Mouse (Mus musculus) small intestine, adult 2 months (tissue): ENCODE data around the gene Rac3. TPM values are rescaled to one million over a fixed set of nuclear protein-coding genes. Genes with fewer than 3 reads are reported as not detected.
"Not testable (repeated sequence)": the region's sequence is repeated elsewhere in the genome, so short reads cannot be mapped to it uniquely, and the experiment has no call there.

Source experiments
- H3K27ac ChIP-seq: fragments of 200-500 bp; 2 replicates; pipeline ENCODE4 v1.5.1; 2012; ENCODE audit warnings: low read depth, low read length, control low read depth, inconsistent platforms; ENCODE audit not compliant: insufficient read depth
- H3K27me3 ChIP-seq: fragments of 200-500 bp; 2 replicates; pipeline ENCODE4 v1.6.1; 2012; ENCODE audit warnings: mild to moderate bottlenecking, moderate library complexity, low read length, inconsistent platforms; ENCODE audit not compliant: control insufficient read depth, insufficient read depth
- H3K36me3 ChIP-seq: fragments of 200-500 bp; 2 replicates; pipeline ENCODE4 v1.6.1; 2012; ENCODE audit warnings: mild to moderate bottlenecking, low read length, control low read depth, inconsistent platforms; ENCODE audit not compliant: control insufficient read depth, insufficient read depth
- H3K4me1 ChIP-seq: fragments of 200-500 bp; 2 replicates; pipeline ENCODE4 v1.6.1; 2012; ENCODE audit warnings: low read length, inconsistent platforms, mixed read lengths; ENCODE audit not compliant: control insufficient read depth, insufficient read depth, insufficient read length
- H3K4me3 ChIP-seq: fragments of 200-500 bp; 2 replicates; pipeline ENCODE4 v1.5.1; 2012; ENCODE audit warnings: low read depth, mild to moderate bottlenecking, control low read depth, inconsistent platforms, low read length, moderate library complexity
- CTCF ChIP-seq: fragments of 200-500 bp; IDR thresholded peaks from 2 replicates; pipeline ENCODE4 v1.5.1; 2012; ENCODE audit warnings: low read depth, mild to moderate bottlenecking, control low read depth, inconsistent platforms, low read length, moderate library complexity, mixed read lengths; ENCODE audit not compliant: insufficient replicate concordance, insufficient read length; ENCODE audit errors: extremely low read depth
- POLR2A ChIP-seq: fragments of 200-500 bp; IDR thresholded peaks from 2 replicates; pipeline ENCODE4 v1.6.1; 2012; ENCODE audit warnings: low read depth, mild to moderate bottlenecking, control low read depth, inconsistent platforms, low read length, moderate library complexity
- WGBS: fragments of 180-500 bp; shearing (Covaris S2); methylation state at CpG from one replicate; pipeline ENCODE4 v1.1.7; 2018; 5-methylcytosine and 5-hydroxymethylcytosine counted together
- polyA plus RNA-seq: library from polyadenylated mRNA; depleted of rRNA; stranded (reverse); fragments of >200 nt; gene quantifications from 2 replicates; pipeline ENCODE4 v1.2.3, GENCODE M21; 2012

Rac3 gene
- polyA plus RNA-seq, 1 experiment, result 5.1 TPM

DNA sequence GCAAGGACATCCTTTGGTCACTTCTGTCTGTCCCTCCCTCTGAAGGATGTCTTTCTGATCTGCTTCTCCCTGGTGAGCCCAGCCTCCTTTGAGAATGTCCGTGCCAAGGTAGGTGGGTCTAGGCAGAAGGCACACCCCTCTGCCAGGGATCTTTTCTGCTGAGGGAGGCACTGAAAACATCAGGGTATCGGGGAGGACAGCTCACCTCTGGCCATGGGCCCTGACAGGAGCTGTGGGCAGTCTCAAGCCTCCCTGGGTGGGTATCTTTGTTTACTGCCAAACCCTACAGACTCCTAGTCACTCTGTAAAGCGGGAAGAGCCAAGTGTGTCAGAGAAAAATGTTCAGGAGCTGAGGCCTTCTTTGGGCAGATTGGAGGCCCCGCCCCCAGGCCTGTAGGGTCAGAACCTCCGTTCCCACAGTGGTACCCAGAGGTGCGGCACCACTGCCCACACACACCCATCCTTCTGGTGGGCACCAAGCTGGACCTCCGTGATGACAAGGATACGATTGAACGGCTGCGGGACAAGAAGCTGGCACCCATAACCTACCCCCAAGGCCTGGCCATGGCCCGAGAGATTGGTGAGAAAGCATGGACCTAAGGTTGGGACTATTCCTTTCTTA is 1.6 kb downstream of the Rac3 start:
- Histone ChIP-seq H3K27me3 (no peaks in the 10 kb centered on the region), H3K4me1 (peaks cover 16% of the 10 kb centered on the region), H3K27ac (no peak overlapping the region), H3K4me3 (no peak overlapping the region), H3K36me3 (peaks cover 11% of the 10 kb centered on the region)
- WGBS, result 86% methylated on average over 11 of the region's 11 CpGs
- TF ChIP-seq CTCF, result no peak
- TF ChIP-seq POLR2A, result no peak

DNA sequence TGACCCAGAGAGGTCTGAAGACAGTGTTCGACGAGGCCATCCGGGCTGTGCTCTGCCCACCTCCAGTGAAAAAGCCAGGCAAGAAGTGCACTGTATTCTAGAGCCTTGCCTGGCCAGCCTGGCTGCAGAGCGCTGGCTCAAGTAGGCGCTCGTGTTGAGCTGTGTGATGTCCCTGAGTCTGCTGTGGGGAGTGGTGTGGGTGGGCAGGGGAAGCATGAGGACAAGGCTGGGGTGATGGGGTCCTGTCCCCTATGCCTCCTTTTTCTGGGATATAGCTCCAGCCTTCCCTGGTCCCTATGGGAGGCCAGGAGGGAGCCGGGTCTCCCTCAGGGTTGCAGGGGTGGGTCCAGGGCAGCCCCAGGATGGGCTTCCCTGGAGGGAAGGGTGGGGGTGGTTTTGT is 2.2 kb downstream of the Rac3 start:
- H3K27me3 ChIP-seq, result no peaks in the 10 kb centered on the region
- H3K4me3 ChIP-seq, result no peak overlapping the region
- TF ChIP-seq POLR2A (no peak), CTCF (no peak)
- peaks cover 11% of the 10 kb centered on the region for H3K36me3 ChIP-seq
- 97% methylated on average over 7 of the region's 7 CpGs for WGBS
- H3K27ac ChIP-seq, result no peak overlapping the region
- peaks cover 16% of the 10 kb centered on the region for H3K4me1 ChIP-seq

DNA sequence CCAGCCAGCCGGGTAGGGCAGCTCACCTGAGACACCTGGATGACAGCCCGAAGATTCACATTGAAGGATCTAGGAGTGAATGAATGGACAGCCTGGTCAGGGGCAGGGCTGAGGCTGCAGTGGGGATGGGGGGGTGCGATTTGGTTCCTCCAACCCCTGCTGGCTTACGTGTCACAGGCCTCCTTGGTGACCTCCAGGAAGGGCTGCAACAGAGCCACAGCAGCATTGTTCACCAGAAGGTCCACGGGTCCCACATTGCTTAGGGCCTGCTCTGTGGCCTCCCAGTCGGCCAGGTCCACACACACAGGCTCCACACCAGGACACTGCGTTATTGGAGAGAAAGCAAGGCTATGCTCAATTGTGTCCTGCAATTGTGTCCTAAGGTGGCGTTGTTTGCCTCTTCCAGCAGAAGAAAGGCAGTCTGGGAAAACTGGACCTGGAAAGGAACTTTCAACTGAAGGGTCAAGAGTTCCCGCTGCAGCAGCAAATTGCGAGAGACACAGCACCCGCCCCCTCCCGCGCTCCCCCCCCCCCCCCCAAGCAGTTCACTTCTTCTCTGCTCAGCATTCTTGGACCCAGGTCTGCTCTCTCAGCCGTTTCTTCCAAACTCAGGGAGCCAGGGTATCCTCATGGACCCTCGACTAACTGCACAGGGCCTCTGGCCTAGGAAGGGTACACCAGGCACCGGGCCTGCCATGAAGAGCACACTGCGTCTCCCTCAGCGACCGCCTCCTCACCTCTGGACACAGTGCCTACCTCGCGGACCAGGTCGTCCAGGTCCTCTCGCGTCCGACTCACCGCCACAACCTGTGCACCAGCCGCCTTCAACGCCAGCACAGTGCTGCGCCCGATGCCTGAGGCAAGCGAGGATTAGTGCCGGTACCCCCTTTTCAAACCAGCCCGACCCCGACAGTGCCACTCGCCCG is 5.2 kb downstream of the Rac3 start:
- H3K4me1 ChIP-seq, result peaks cover 17% of the 10 kb centered on the region
- H3K4me3 ChIP-seq, result peak overlapping the region; percentile 90
- no peaks in the 10 kb centered on the region for H3K27me3 ChIP-seq
- 0 out of 2 replicates have a peak, but pooled peaks cover 2% of the 10 kb centered on the region for H3K36me3 ChIP-seq
- H3K27ac ChIP-seq, result 0 out of 2 replicates have a peak overlapping the region, but pooled peaks have one; percentile 16
- WGBS, result 19% methylated on average over 36 of the region's 36 CpGs
- no peak for TF ChIP-seq POLR2A
- no peak for TF ChIP-seq CTCF

DNA sequence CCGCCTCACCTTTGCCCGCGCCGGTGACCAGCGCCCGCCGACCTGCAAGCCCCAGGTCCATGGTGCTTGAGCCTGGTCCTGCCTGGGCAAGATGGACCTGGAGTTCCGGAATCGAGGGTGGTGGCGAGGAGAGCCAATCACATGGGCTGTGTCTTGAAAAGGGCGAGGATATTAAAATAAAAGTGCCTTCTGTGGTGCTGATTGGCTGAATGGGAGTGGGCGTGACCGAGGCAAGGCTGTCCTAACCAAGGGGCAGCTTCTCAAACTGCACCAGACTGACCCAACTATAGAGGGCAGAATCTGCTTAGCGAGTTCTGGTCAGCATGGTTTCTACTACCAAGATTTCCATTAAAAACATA is 5.9 kb downstream of the Rac3 start, which contains the start of gene Dcxr:
TSS of gene Dcxr (minus strand) at position 113 of the 359 bp plus-strand sequence.
- H3K27me3 ChIP-seq, result no peaks in the 10 kb centered on the region
- 0 out of 2 replicates have a peak within 1 kb of the TSS, but pooled peaks have one; percentile 16 for H3K27ac ChIP-seq
- H3K4me1 ChIP-seq, result peaks cover 10% of the 10 kb centered on the region
- peak; percentile 42; the same call in 1 of the 2 replicates for TF ChIP-seq CTCF
- TF ChIP-seq POLR2A, result no peak; the same call in 1 of the 2 replicates
- WGBS, result 2% methylated on average over 14 of the region's 14 CpGs
- peak within 1 kb of the TSS; percentile 90 for H3K4me3 ChIP-seq
- 0 out of 2 replicates have a peak, but pooled peaks cover 2% of the 10 kb centered on the region for H3K36me3 ChIP-seq

GRCm38 (mm10) chr11:120727564-120727963 is 6.3 kb downstream of the Rac3 start:
- H3K4me3 ChIP-seq, result no peak overlapping the region
- TF ChIP-seq CTCF (no peak), POLR2A (no peak)
- WGBS, result 43% methylated on average over 12 of the region's 12 CpGs
- H3K27me3 ChIP-seq, result no peaks in the 10 kb centered on the region
- 0 out of 2 replicates have a peak, but pooled peaks cover 2% of the 10 kb centered on the region for H3K36me3 ChIP-seq
- H3K27ac ChIP-seq, result no peak overlapping the region
- H3K4me1 ChIP-seq, result peaks cover 9% of the 10 kb centered on the region

GRCm38 (mm10) chr11:120728530-120729240 is 7.4 kb downstream of the Rac3 start:
- no peaks in the 10 kb centered on the region for H3K27me3 ChIP-seq
- H3K4me3 ChIP-seq, result no peak overlapping the region
- 0 out of 2 replicates have a peak, but pooled peaks cover 2% of the 10 kb centered on the region for H3K36me3 ChIP-seq
- peaks cover 9% of the 10 kb centered on the region for H3K4me1 ChIP-seq
- WGBS, result 88% methylated on average over 11 of the region's 11 CpGs
- no peak overlapping the region for H3K27ac ChIP-seq
- no peak for TF ChIP-seq CTCF
- TF ChIP-seq POLR2A, result no peak

- H3K36me3 ChIP-seq, H3K27ac ChIP-seq, H3K27me3 ChIP-seq, H3K4me1 ChIP-seq: not testable (repeated sequence)
- peak overlapping the region; percentile 9; the same call in 1 of the 2 replicates for H3K4me3 ChIP-seq
- 5% methylated on average over 18 of the region's 21 CpGs for WGBS
These were observed 8.3 kb downstream of the Rac3 start for GRCm38 (mm10) chr11:120729432-120730050.
